Mouse (Mus musculus) liver, adult 2 months (tissue): ENCODE data around the gene Trim66.

ENCODE experiments used
- CTCF ChIP-seq: fragments of 200-500 bp; IDR thresholded peaks from 2 replicates; pipeline ENCODE4 v1.5.1; 2011; ENCODE audit warnings: low read depth, low read length, control low read depth
- POLR2A ChIP-seq: fragments of 200-500 bp; IDR thresholded peaks from 2 replicates; pipeline ENCODE4 v1.6.1; 2011; ENCODE audit warnings: low read length, control low read depth; ENCODE audit not compliant: insufficient read depth; ENCODE audit errors: extremely low read depth

GRCm38 (mm10) chr7:109422803-109423202, 85.1 kb downstream of the Trim66 start:
- TF ChIP-seq POLR2A, result no peak
- TF ChIP-seq CTCF, result no peak
